Mouse (Mus musculus) liver, embryonic 11.5 days (tissue): ENCODE data around the gene Tex2. TPM values are rescaled to one million over a fixed set of nuclear protein-coding genes. Genes with fewer than 3 reads are reported as not detected.

Source experiments
- ATAC-seq: fragments of 200-750 bp; cut with Nextera tagmentation; replicated peaks from 2 replicates; pipeline ENCODE4 v1.8.0; 2017; ENCODE audit warnings: moderate number of reproducible peaks, mild to moderate bottlenecking, moderate TSS enrichment, moderate library complexity; ENCODE audit not compliant: low FRiP score
- DNase-seq: peaks from one replicate; pipeline ENCODE4 v3.0.0-alpha.2; 2017; ENCODE audit warnings: low spot score
- H3K27ac ChIP-seq: fragments of 300-500 bp; sonication (generic); 2 replicates; pipeline ENCODE4 v1.5.1; 2014; ENCODE audit warnings: mild to moderate bottlenecking, low read depth, low read length, control low read depth
- H3K27me3 ChIP-seq: fragments of 300-500 bp; sonication (generic); replicated peaks from 2 replicates; pipeline ENCODE4 v1.6.1; 2014; ENCODE audit warnings: low read length, mixed read lengths; ENCODE audit not compliant: control insufficient read depth, insufficient read depth
- H3K36me3 ChIP-seq: fragments of 300-500 bp; sonication (generic); 2 replicates; pipeline ENCODE4 v1.6.1; 2014; ENCODE audit warnings: mild to moderate bottlenecking, low read length, moderate library complexity, mixed read lengths; ENCODE audit not compliant: control insufficient read depth, insufficient read depth
- H3K4me1 ChIP-seq: fragments of 300-500 bp; sonication (generic); replicated peaks from 2 replicates; pipeline ENCODE4 v1.6.1; 2014; ENCODE audit warnings: low read length, mixed read lengths; ENCODE audit not compliant: control insufficient read depth, insufficient read depth
- H3K4me2 ChIP-seq: fragments of 300-500 bp; sonication (generic); 2 replicates; pipeline ENCODE4 v1.6.1; 2014; ENCODE audit warnings: mild to moderate bottlenecking, control low read depth, moderate library complexity
- H3K4me3 ChIP-seq: fragments of 300-500 bp; sonication (generic); 2 replicates; pipeline ENCODE4 v1.5.1; 2014; ENCODE audit warnings: low read depth, low read length, control low read depth
- H3K9ac ChIP-seq: fragments of 300-500 bp; sonication (generic); 2 replicates; pipeline ENCODE4 v1.6.1; 2014; ENCODE audit warnings: low read depth, low read length, control low read depth
- H3K9me3 ChIP-seq: fragments of 300-500 bp; sonication (generic); 2 replicates; pipeline ENCODE4 v1.6.1; 2016; ENCODE audit warnings: low read length, inconsistent platforms, mixed read lengths; ENCODE audit not compliant: control insufficient read depth
- WGBS: fragments of 180-500 bp; shearing (Covaris S2); extraction: QIAGEN DNeasy Blood & Tissue Kit; methylation state at CpG from one replicate; pipeline ENCODE4 v1.1.7; 2014; 5-methylcytosine and 5-hydroxymethylcytosine counted together
- polyA plus RNA-seq: library from polyadenylated mRNA; unstranded; fragments of >200 nt; fragmentation: Nextera tagmentation; extraction: Ambion mirVana; gene quantifications from 2 replicates; pipeline ENCODE4 v1.2.1, GENCODE M21; 2014

The Tex2 gene
- polyA plus RNA-seq, 1 experiment from 2014 or later: 13.4 TPM

- H3K4me1 ChIP-seq: peaks cover 19% of the 10 kb centered on the region
- no peaks in the 10 kb centered on the region for H3K27me3 ChIP-seq
- H3K36me3 ChIP-seq: no peaks in the 10 kb centered on the region
- H3K4me2 ChIP-seq: no peak overlapping the region
- ATAC-seq (no peak), DNase-seq (no peak)
- H3K4me3 ChIP-seq: no peak overlapping the region
- no peak overlapping the region for H3K9ac ChIP-seq
- no peaks in the 10 kb centered on the region for H3K9me3 ChIP-seq
- H3K27ac ChIP-seq: peak overlapping the region; percentile 63; the same call in 1 of the 2 replicates
- WGBS: 78% methylated on average over 9 of the region's 9 CpGs
Measured at GRCm38 (mm10) chr11:106535660-106536252, 77.5 kb downstream of the Tex2 start.

GRCm38 (mm10) chr11:106532248-106532790, 80.9 kb downstream of the Tex2 start:
- H3K4me1 ChIP-seq: peaks cover 36% of the 10 kb centered on the region
- ATAC-seq (no peak), DNase-seq (no peak)
- no peak overlapping the region for H3K4me3 ChIP-seq
- H3K4me2 ChIP-seq: no peak overlapping the region
- H3K27me3 ChIP-seq: no peaks in the 10 kb centered on the region
- 86% methylated on average over 9 of the region's 9 CpGs for WGBS
- no peaks in the 10 kb centered on the region for H3K36me3 ChIP-seq
- H3K9ac ChIP-seq: no peak overlapping the region
- H3K27ac ChIP-seq: no peak overlapping the region
- no peaks in the 10 kb centered on the region for H3K9me3 ChIP-seq

- H3K36me3 ChIP-seq: no peaks in the 10 kb centered on the region
- no peak overlapping the region for H3K4me2 ChIP-seq
- no peak overlapping the region for H3K9ac ChIP-seq
- H3K4me1 ChIP-seq: peaks cover 21% of the 10 kb centered on the region
- no peak overlapping the region for H3K4me3 ChIP-seq
- no peaks in the 10 kb centered on the region for H3K27me3 ChIP-seq
- DNase-seq: no peak
- H3K27ac ChIP-seq: peak overlapping the region; percentile 39; the same call in 1 of the 2 replicates
- no peak for ATAC-seq
- WGBS: 77% methylated on average over 5 of the region's 5 CpGs
- H3K9me3 ChIP-seq: no peaks in the 10 kb centered on the region
Measured at GRCm38 (mm10) chr11:106529786-106530185, 83.4 kb downstream of the Tex2 start.

- ATAC-seq (no peak), DNase-seq (no peak)
- Histone ChIP-seq H3K4me2 (no peak overlapping the region), H3K4me3 (no peak overlapping the region), H3K9me3 (no peaks in the 10 kb centered on the region), H3K36me3 (no peaks in the 10 kb centered on the region), H3K27me3 (no peaks in the 10 kb centered on the region), H3K4me1 (peaks cover 21% of the 10 kb centered on the region), H3K27ac (no peak overlapping the region), H3K9ac (no peak overlapping the region)
- 92% methylated on average over 4 of the region's 4 CpGs for WGBS
Measured at GRCm38 (mm10) chr11:106529113-106529512, 84.1 kb downstream of the Tex2 start.

GRCm38 (mm10) chr11:106527926-106528325, 85.3 kb downstream of the Tex2 start:
- no peak overlapping the region for H3K4me3 ChIP-seq
- DNase-seq: no peak
- H3K9me3 ChIP-seq: no peaks in the 10 kb centered on the region
- H3K4me1 ChIP-seq: peaks cover 17% of the 10 kb centered on the region
- H3K27ac ChIP-seq: no peak overlapping the region
- no peaks in the 10 kb centered on the region for H3K27me3 ChIP-seq
- no peaks in the 10 kb centered on the region for H3K36me3 ChIP-seq
- H3K9ac ChIP-seq: no peak overlapping the region
- no peak overlapping the region for H3K4me2 ChIP-seq
- 20% methylated on average over 1 of the region's 1 CpGs for WGBS
- no peak for ATAC-seq

GRCm38 (mm10) chr11:106527147-106527821, 85.9 kb downstream of the Tex2 start:
- H3K4me3 ChIP-seq: no peak overlapping the region
- no peaks in the 10 kb centered on the region for H3K36me3 ChIP-seq
- no peak for DNase-seq
- H3K4me2 ChIP-seq: no peak overlapping the region
- 68% methylated on average over 10 of the region's 10 CpGs for WGBS
- no peak overlapping the region for H3K27ac ChIP-seq
- H3K9me3 ChIP-seq: no peaks in the 10 kb centered on the region
- ATAC-seq: 0 out of 2 replicates have a peak, but pooled peaks have one; percentile 34
- H3K9ac ChIP-seq: no peak overlapping the region
- H3K4me1 ChIP-seq: peaks cover 17% of the 10 kb centered on the region
- no peaks in the 10 kb centered on the region for H3K27me3 ChIP-seq

- DNase-seq (no peak), ATAC-seq (no peak)
- 63% methylated on average over 3 of the region's 3 CpGs for WGBS
- Histone ChIP-seq H3K27me3 (no peaks in the 10 kb centered on the region), H3K27ac (no peak overlapping the region), H3K9me3 (no peaks in the 10 kb centered on the region), H3K4me1 (no peaks in the 10 kb centered on the region), H3K4me2 (no peak overlapping the region), H3K4me3 (no peak overlapping the region), H3K9ac (no peak overlapping the region), H3K36me3 (no peaks in the 10 kb centered on the region)
Measured at GRCm38 (mm10) chr11:106522538-106522937, 90.7 kb downstream of the Tex2 start.

GRCm38 (mm10) chr11:106521612-106522011, 91.6 kb downstream of the Tex2 start:
- DNase-seq (no peak), ATAC-seq (no peak)
- WGBS: 77% methylated on average over 4 of the region's 4 CpGs
- Histone ChIP-seq H3K36me3 (no peaks in the 10 kb centered on the region), H3K4me2 (no peak overlapping the region), H3K4me3 (no peak overlapping the region), H3K27ac (no peak overlapping the region), H3K4me1 (no peaks in the 10 kb centered on the region), H3K27me3 (no peaks in the 10 kb centered on the region), H3K9ac (no peak overlapping the region), H3K9me3 (no peaks in the 10 kb centered on the region)

- Histone ChIP-seq H3K27ac (no peak overlapping the region), H3K4me2 (no peak overlapping the region), H3K9me3 (no peaks in the 10 kb centered on the region), H3K4me1 (no peaks in the 10 kb centered on the region), H3K36me3 (no peaks in the 10 kb centered on the region), H3K4me3 (no peak overlapping the region), H3K9ac (no peak overlapping the region), H3K27me3 (no peaks in the 10 kb centered on the region)
- DNase-seq (no peak), ATAC-seq (no peak)
- WGBS: 54% methylated on average over 3 of the region's 3 CpGs
Measured at GRCm38 (mm10) chr11:106520404-106520803, 92.8 kb downstream of the Tex2 start.
